Mouse (Mus musculus) hindbrain, embryonic 10.5 days (tissue): ENCODE results near the gene Cd7. TPM values are rescaled to one million over a fixed set of nuclear protein-coding genes. Genes with fewer than 3 reads are reported as not detected.

ENCODE experiments used
- DNase-seq: peaks from one replicate; pipeline ENCODE4 v3.0.0-alpha.2; 2017; ENCODE audit warnings: low spot score
- H3K27ac ChIP-seq: fragments of 300-500 bp; sonication (generic); 2 replicates; pipeline ENCODE4 v1.5.1; 2016; ENCODE audit warnings: mild to moderate bottlenecking, moderate library complexity
- H3K27me3 ChIP-seq: fragments of 300-500 bp; sonication (generic); 2 replicates; pipeline ENCODE4 v1.6.1; 2016; ENCODE audit warnings: mild to moderate bottlenecking; ENCODE audit not compliant: poor library complexity, insufficient read depth, severe bottlenecking
- H3K36me3 ChIP-seq: fragments of 300-500 bp; sonication (generic); 2 replicates; pipeline ENCODE4 v1.6.1; 2016; ENCODE audit warnings: mild to moderate bottlenecking, moderate library complexity
- H3K4me1 ChIP-seq: fragments of 300-500 bp; sonication (generic); replicated peaks from 2 replicates; pipeline ENCODE4 v1.6.1; 2016; ENCODE audit warnings: mild to moderate bottlenecking
- H3K4me3 ChIP-seq: fragments of 300-500 bp; sonication (generic); 2 replicates; pipeline ENCODE4 v1.5.1; 2016; ENCODE audit warnings: mild to moderate bottlenecking, moderate library complexity
- H3K9me3 ChIP-seq: fragments of 300-500 bp; sonication (generic); 2 replicates; pipeline ENCODE4 v1.6.1; 2016; ENCODE audit warnings: mild to moderate bottlenecking, moderate library complexity
- WGBS: fragments of 180-500 bp; shearing (Covaris S2); methylation state at CpG from one replicate; pipeline ENCODE4 v1.1.7; 2016; 5-methylcytosine and 5-hydroxymethylcytosine counted together
- polyA plus RNA-seq: library from polyadenylated mRNA; unstranded; fragments of >200 nt; fragmentation: Nextera tagmentation; extraction: Ambion mirVana; gene quantifications from 2 replicates; pipeline ENCODE4 v1.2.1, GENCODE M21; 2016

Cd7 gene
- polyA plus RNA-seq, 1 experiment from 2014 or later = not detected

DNA sequence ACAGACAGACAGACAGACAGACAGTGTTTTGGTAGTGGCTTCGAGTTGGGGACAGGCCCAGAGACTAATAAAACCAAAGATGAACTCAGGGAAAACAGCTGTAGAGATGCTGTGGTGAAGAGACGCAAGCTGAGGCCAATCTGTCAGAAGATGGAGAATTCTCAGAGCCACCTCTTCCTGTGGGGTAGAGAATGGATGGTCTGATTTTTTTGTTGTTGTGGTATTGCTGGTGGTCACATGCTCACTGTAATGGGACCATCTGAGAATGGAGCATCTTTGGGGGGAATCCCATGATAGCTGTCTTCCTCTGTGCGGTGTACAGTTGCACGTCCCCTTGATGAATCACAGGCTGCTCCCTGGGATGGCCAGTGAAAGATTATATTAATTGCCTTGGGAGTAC, 3.3 kb upstream of the Cd7 start:
- peaks cover 18% of the 10 kb centered on the region; the same call in 1 of the 2 replicates for H3K4me1 ChIP-seq
- H3K27ac ChIP-seq = no peak overlapping the region
- no peaks in the 10 kb centered on the region for H3K36me3 ChIP-seq
- no peak overlapping the region for H3K4me3 ChIP-seq
- WGBS = 81% methylated on average over 4 of the region's 4 CpGs
- no peak for DNase-seq
- peaks cover 42% of the 10 kb centered on the region for H3K27me3 ChIP-seq
- H3K9me3 ChIP-seq = no peaks in the 10 kb centered on the region

DNA sequence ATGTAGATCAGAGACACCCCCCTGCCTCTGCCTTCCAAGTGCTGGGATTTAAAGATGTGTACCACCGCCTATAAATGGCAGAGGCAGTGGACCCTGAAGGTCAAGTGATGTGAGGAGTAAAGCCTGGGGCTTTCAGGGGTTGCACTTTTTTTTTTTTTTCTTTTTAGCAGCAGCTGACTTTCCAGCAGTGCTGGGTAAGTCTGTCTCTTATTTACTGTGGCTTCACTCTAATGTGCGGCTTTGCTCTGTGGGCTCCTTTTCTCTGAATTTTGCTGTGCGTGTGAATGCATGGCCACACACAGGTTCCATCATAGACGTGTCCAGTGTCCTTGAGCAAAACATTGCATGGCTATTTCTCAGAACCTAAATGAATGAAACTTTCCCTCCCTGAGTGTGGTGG, 2.4 kb upstream of the Cd7 start:
- Histone ChIP-seq H3K4me3 (no peak overlapping the region), H3K9me3 (no peaks in the 10 kb centered on the region), H3K36me3 (no peaks in the 10 kb centered on the region), H3K27ac (no peak overlapping the region), H3K4me1 (peaks cover 21% of the 10 kb centered on the region; the same call in 1 of the 2 replicates), H3K27me3 (peaks cover 34% of the 10 kb centered on the region)
- WGBS = 75% methylated on average over 4 of the region's 4 CpGs
- no peak for DNase-seq

DNA sequence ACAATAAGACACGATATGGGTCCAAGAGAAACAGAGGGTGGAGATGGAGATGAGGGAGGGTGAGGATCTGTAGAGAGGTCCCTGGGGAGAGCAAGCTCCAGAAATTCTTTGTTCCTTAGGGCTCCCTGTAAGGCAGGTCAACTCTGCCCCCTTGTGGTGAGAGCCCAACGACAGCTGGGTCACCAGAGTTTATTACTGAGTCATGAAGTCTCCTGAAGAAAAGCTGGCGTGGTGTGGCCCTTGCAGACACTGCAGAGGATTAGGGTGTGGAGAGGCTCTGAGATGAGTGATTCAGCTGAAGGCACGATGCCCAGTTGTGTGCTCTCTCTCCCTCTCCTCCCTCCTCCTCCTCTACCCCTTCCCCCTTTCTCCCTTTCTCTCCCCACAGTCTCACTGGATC, 2.0 kb upstream of the Cd7 start:
- 11% methylated on average over 4 of the region's 4 CpGs for WGBS
- H3K9me3 ChIP-seq = no peaks in the 10 kb centered on the region
- H3K4me1 ChIP-seq = peaks cover 20% of the 10 kb centered on the region; the same call in 1 of the 2 replicates
- peaks cover 30% of the 10 kb centered on the region for H3K27me3 ChIP-seq
- no peak overlapping the region for H3K4me3 ChIP-seq
- H3K27ac ChIP-seq = no peak overlapping the region
- H3K36me3 ChIP-seq = no peaks in the 10 kb centered on the region
- peak; percentile 81 for DNase-seq

DNA sequence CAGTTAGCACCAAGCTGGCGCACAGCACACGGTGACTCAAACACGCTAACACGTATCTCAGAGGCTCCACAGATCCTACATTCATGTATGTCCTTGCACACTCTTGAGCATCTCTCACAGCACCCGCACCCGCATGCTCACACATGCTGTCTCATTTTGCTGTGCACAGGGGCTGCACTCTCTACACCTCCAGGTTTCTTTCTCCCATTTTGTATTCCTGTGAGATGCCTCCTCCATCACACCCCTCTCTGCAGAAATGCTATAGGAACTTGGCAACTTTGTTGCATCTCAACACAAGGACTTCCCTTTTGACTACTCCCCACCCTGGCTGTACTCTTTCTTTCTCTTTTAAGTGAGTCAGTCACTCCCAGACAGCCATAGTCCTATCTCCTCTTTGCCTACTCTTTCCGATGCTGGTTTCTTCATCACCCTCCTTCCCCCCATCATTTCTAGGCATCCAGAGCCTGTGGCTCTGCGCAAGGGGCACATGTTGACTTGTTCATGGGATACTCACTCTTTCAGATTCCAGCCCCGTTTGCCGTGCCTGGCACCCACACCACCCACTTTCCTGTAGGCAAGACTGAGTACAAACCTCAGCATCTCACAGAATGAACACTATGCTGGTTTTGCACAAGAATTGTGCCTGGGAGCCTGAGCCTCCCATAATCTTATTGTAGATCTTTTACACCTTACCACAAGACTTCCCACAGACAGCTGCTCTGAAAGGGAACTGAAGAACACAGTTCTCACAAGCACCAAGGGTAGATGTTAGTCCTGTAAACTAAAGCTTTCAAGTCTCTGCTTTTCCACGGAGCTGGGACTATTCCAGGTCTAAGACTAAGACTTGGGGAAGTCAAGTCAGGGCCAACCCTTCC, 615 bp downstream of the Cd7 start:
- H3K4me3 ChIP-seq = no peak overlapping the region
- H3K27me3 ChIP-seq = peaks cover 10% of the 10 kb centered on the region
- H3K27ac ChIP-seq = no peak overlapping the region
- H3K9me3 ChIP-seq = no peaks in the 10 kb centered on the region
- DNase-seq = no peak
- H3K4me1 ChIP-seq = 0 out of 2 replicates have a peak, but pooled peaks cover 3% of the 10 kb centered on the region
- WGBS = 90% methylated on average over 11 of the region's 11 CpGs
- H3K36me3 ChIP-seq = no peaks in the 10 kb centered on the region

DNA sequence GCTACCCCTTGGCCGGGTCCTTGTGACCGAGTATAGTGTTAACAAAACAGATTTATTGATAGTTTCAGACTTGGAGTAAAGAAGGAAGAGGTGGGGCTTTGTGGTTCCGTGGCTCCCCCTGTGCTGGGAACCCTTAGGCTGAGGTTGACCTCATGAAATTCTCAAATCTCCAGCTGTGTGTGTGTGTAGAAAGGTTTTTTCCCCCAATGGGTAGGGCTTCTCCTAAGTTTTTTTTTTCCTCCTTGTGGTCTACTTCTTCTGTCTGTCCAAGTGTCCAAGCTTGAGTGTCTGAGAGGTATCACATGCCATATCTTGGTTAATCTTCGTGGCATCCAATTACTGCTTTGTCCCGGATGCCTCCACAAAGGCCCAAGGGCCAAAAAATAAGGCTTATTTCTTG, 6.1 kb downstream of the Cd7 start:
- WGBS = 92% methylated on average over 5 of the region's 5 CpGs
- Histone ChIP-seq H3K27me3 (no peaks in the 10 kb centered on the region; the same call in 1 of the 2 replicates), H3K4me1 (0 out of 2 replicates have a peak, but pooled peaks cover 3% of the 10 kb centered on the region), H3K36me3 (no peaks in the 10 kb centered on the region), H3K9me3 (no peaks in the 10 kb centered on the region), H3K27ac (no peak overlapping the region), H3K4me3 (no peak overlapping the region)
- no peak for DNase-seq

DNA sequence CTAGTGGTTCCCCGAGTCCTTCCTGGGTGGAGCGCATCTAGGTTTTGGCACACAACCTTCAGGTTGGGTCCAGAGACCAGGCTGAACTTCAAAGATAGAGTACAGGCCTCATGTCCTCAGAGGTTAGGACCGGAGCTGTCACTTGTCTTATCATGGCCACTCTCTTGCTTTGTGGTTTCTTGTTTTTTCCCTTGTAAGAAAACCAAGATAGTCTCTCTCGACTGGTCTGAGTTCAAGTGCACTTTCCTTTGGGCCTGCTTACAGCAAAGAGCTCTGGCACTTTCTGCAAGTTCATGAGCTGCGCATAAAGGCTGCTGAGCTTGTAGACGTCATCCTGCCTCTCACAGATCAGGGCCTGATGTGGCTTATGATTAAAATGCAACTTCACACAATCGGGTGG, 12.0 kb downstream of the Cd7 start:
- H3K36me3 ChIP-seq = no peaks in the 10 kb centered on the region

DNA sequence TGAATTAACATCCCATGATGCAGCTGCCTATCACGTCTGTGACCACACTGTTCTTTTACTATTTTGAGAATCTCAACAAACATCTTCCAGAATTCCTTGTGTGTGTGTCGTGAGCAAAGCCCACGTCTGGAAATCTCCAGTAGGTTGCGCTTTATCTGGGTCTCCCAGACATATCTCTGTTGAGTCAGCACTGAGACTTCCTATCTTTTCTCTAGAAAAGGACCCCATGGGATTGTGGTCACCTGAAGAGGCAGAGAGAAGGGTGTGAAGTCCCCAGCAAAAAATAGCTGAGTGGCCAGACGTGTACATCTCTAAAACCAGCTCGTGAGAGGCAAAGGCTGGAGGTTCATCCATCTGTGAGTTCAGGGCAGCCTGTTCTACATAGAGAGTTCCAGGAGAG, 15.1 kb downstream of the Cd7 start:
- H3K27ac ChIP-seq = no peak overlapping the region
- DNase-seq = no peak
- no peaks in the 10 kb centered on the region for H3K4me1 ChIP-seq
- H3K36me3 ChIP-seq = no peaks in the 10 kb centered on the region
- 76% methylated on average over 6 of the region's 6 CpGs for WGBS
- no peak overlapping the region for H3K4me3 ChIP-seq
- H3K9me3 ChIP-seq = no peaks in the 10 kb centered on the region
- no peaks in the 10 kb centered on the region for H3K27me3 ChIP-seq

More for the DNA sequence above, 12.0 kb downstream of the Cd7 start:
- WGBS = 89% methylated on average over 7 of the region's 7 CpGs
- Histone ChIP-seq H3K27me3 (no peaks in the 10 kb centered on the region), H3K4me1 (no peaks in the 10 kb centered on the region), H3K27ac (no peak overlapping the region), H3K4me3 (no peak overlapping the region), H3K9me3 (no peaks in the 10 kb centered on the region)
- no peak for DNase-seq

DNA sequence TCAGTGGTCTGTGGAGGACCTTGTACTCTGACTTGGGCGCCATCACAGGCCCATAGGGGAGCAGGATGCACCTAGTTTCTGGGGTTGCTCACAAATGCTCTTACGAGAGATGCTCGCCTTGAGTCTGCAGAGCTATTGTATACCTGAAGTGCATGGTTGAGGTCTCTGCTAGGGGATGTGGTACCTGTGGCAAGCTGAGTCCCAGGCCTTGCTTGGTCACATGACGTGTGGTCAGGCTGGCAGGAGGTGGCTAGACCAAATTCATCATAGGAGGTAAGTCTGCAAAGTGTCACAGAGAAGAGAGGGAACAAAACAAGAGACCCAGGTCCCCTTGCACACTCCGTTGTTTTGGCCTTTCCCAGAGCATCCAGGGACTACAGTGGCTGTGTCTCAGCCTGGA, 19.7 kb downstream of the Cd7 start:
- Histone ChIP-seq H3K4me1 (peaks cover 4% of the 10 kb centered on the region; the same call in 1 of the 2 replicates), H3K27me3 (no peaks in the 10 kb centered on the region), H3K27ac (no peak overlapping the region), H3K36me3 (no peaks in the 10 kb centered on the region), H3K9me3 (no peaks in the 10 kb centered on the region), H3K4me3 (no peak overlapping the region)
- 83% methylated on average over 5 of the region's 5 CpGs for WGBS
- no peak for DNase-seq

DNA sequence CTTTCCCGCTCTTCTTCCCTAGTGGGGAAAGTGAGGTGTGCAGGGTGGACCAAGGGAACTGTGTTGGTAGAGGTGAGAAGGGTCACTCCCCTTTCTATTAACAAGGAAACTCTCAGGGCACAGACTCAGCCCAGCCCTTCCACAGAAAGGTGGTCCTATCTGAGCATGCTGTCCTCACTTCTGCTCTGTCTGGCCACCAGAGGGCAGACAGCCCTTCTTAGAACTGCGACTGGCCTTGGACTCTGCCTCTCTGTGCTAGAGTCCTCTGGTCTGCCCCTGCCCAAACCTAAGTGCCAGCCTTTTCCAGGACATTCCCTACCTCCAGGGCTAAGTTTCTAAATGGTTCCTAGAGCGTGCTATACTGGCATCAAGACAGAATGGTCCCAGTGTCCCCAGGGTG, 21.5 kb downstream of the Cd7 start:
- DNase-seq = peak; percentile 68
- no peaks in the 10 kb centered on the region for H3K27me3 ChIP-seq
- WGBS = 37% methylated on average over 3 of the region's 3 CpGs
- H3K36me3 ChIP-seq = no peaks in the 10 kb centered on the region
- no peak overlapping the region for H3K4me3 ChIP-seq
- H3K9me3 ChIP-seq = no peaks in the 10 kb centered on the region
- peaks cover 4% of the 10 kb centered on the region; the same call in 1 of the 2 replicates for H3K4me1 ChIP-seq
- no peak overlapping the region for H3K27ac ChIP-seq

DNA sequence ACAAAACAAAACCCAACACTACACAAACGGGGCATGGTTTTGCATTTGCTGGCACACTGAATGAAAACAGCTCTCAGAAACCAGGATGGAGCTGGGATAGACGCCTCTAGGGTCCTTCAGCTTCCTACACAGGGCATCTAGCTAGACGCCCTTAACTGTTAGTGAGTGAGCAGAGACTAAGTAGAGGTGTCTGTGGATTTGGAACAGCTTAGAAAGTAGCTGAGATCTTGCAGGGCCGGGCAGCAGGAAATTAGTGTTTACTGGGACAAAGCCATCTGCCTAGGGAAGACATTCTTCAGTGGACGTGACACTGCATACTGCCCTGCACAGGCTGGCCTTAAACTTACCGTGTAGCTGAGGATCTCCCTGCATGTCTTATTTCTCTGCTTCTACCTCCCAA, 23.7 kb downstream of the Cd7 start:
- no peaks in the 10 kb centered on the region for H3K27me3 ChIP-seq
- peaks cover 4% of the 10 kb centered on the region; the same call in 1 of the 2 replicates for H3K4me1 ChIP-seq
- H3K9me3 ChIP-seq = no peaks in the 10 kb centered on the region
- no peak overlapping the region for H3K4me3 ChIP-seq
- H3K27ac ChIP-seq = no peak overlapping the region
- H3K36me3 ChIP-seq = no peaks in the 10 kb centered on the region
- 74% methylated on average over 6 of the region's 6 CpGs for WGBS
- no peak for DNase-seq

DNA sequence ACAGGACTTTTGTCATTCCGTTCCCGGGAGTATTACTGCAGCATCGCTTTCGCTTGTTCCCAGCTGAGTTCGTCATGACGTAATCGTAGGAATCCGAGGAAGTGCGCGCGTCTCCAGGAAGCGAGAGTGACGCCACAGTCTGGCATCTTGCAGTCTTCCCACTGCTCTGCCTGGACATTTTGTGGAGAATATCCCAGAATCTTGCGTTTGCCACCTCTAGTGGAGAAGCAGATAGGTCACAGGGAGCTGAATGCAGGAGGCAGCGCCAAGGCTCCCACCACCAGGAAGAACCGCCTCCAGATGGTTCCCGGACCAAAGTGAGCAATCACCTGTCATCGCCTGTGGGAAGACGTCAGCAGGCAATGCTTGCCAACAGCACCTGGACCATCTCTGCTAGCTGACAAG, 24.3 kb downstream of the Cd7 start:
- no peak for DNase-seq
- Histone ChIP-seq H3K4me3 (peak overlapping the region; percentile 24; the same call in 1 of the 2 replicates), H3K4me1 (peaks cover 4% of the 10 kb centered on the region; the same call in 1 of the 2 replicates), H3K27ac (no peak overlapping the region), H3K9me3 (no peaks in the 10 kb centered on the region), H3K36me3 (no peaks in the 10 kb centered on the region), H3K27me3 (no peaks in the 10 kb centered on the region)
- 69% methylated on average over 19 of the region's 19 CpGs for WGBS

DNA sequence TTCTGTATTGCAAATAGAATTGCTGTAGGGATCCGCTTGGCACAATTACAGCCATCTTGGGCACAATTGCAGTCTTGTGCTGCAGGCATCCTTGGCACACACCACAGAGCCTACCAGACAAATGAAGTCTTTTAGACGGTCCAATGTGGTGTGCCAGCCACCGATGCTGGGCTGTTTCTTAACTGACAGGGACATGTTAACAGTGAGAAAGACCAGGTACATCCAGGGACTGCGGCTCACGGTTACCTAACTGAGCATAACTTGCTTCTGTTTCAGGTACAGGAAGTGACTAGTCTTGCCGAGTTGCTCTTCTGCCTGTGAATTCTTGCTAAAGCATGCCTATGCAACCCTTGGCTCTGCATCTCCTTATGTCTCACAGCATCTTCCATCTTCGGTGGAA, 25.6 kb downstream of the Cd7 start:
- Histone ChIP-seq H3K27me3 (no peaks in the 10 kb centered on the region), H3K9me3 (no peaks in the 10 kb centered on the region)
- WGBS = 90% methylated on average over 7 of the region's 7 CpGs

DNA sequence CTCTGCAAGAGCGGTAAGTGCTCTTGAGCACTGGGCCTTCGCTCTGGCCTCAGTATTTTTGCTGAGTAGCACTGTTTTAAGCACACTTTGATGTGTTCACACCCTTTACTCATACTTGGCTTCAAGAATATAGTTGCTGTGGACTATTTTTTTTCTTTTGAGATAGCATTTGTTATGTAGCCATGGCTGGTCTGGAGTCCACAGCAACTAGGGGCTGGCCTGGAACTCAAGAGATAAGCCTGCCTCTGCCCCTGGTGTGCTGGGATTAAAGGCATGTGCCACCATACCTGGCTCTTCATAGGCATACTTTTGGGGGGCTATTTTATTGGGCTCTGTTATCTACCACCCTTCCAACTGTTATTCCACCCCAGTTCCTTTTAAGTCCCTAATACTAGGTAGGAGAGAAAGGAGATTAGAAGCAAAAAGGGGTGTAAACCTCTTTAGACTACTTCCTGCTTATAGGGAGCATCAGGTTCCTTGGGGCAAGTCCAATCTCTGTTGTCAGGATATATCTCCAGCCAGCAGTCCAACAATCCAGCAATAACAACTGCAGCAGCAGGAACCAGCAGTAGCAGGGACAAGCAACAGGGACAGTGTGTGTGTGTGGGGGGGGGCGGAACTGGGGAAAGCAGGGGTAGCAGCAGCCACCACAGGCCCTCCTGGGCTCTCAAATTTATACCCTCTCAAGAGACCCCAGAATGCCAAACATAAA, 29.0 kb downstream of the Cd7 start:
- Histone ChIP-seq H3K27ac (no peak overlapping the region), H3K36me3 (no peaks in the 10 kb centered on the region), H3K27me3 (no peaks in the 10 kb centered on the region), H3K4me1 (peaks cover 4% of the 10 kb centered on the region; the same call in 1 of the 2 replicates), H3K9me3 (no peaks in the 10 kb centered on the region), H3K4me3 (no peak overlapping the region)
- 90% methylated on average over 3 of the region's 3 CpGs for WGBS
- DNase-seq = no peak

More for the DNA sequence above, 25.6 kb downstream of the Cd7 start:
- Histone ChIP-seq H3K27ac (no peak overlapping the region), H3K4me3 (no peak overlapping the region), H3K36me3 (no peaks in the 10 kb centered on the region), H3K4me1 (peaks cover 4% of the 10 kb centered on the region; the same call in 1 of the 2 replicates)
- no peak for DNase-seq
